Mouse (Mus musculus): ENCODE measurements around the gene Tas1r2. TPM values are rescaled to one million over a fixed set of nuclear protein-coding genes. Genes with fewer than 3 reads are reported as not detected.

The Tas1r2 gene
- polyA plus RNA-seq, 1 experiment from 2014 or later, result not detected

GRCm38 (mm10) chr4:139683728-139684638 is 30.6 kb downstream of the Tas1r2 start:
- H3K4me2 ChIP-seq (ENCODE audit: low read depth), result no peak overlapping the region
- no peaks in the 10 kb centered on the region for H3K27me3 ChIP-seq (ENCODE audit: control insufficient read depth, insufficient read depth, low read length)
- H3K4me1 ChIP-seq (ENCODE audit: control insufficient read depth, insufficient read depth, low read length), result no peaks in the 10 kb centered on the region
- no peak overlapping the region for H3K27ac ChIP-seq (ENCODE audit: low read depth, low read length)
- ATAC-seq (ENCODE audit: insufficient read depth, low FRiP score, low TSS enrichment) (no peak), DNase-seq (ENCODE audit: low spot score) (no peak)
- H3K36me3 ChIP-seq (ENCODE audit: control insufficient read depth, insufficient read depth, low read length), result no peaks in the 10 kb centered on the region
- 78% methylated on average over 22 of the region's 22 CpGs for WGBS
- H3K9ac ChIP-seq (ENCODE audit: low read length), result no peak overlapping the region
- H3K4me3 ChIP-seq (ENCODE audit: low read depth, low read length), result no peak overlapping the region
- H3K9me3 ChIP-seq (ENCODE audit: control insufficient read depth, low read length), result 0 out of 2 replicates have a peak, but pooled peaks cover 3% of the 10 kb centered on the region

- Histone ChIP-seq H3K27ac (ENCODE audit: low read depth, low read length) (no peak overlapping the region), H3K27me3 (ENCODE audit: control insufficient read depth, insufficient read depth, low read length) (no peaks in the 10 kb centered on the region), H3K9me3 (ENCODE audit: control insufficient read depth, low read length) (0 out of 2 replicates have a peak, but pooled peaks cover 3% of the 10 kb centered on the region), H3K4me2 (ENCODE audit: low read depth) (no peak overlapping the region), H3K4me3 (ENCODE audit: low read depth, low read length) (no peak overlapping the region), H3K4me1 (ENCODE audit: control insufficient read depth, insufficient read depth, low read length) (no peaks in the 10 kb centered on the region), H3K9ac (ENCODE audit: low read length) (no peak overlapping the region), H3K36me3 (ENCODE audit: control insufficient read depth, insufficient read depth, low read length) (no peaks in the 10 kb centered on the region)
- ATAC-seq (ENCODE audit: insufficient read depth, low FRiP score, low TSS enrichment) (0 out of 2 replicates have a peak, but pooled peaks have one; percentile 41), DNase-seq (ENCODE audit: low spot score) (peak; percentile 82)
- 9% methylated on average over 3 of the region's 3 CpGs for whole genome bisulfite sequencing
These were observed 31.3 kb downstream of the Tas1r2 start for GRCm38 (mm10) chr4:139684639-139685017.

GRCm38 (mm10) chr4:139688058-139688457 is 34.7 kb downstream of the Tas1r2 start:
- WGBS, result 65% methylated on average over 9 of the region's 9 CpGs
- ATAC-seq (ENCODE audit: insufficient read depth, low FRiP score, low TSS enrichment) (no peak), DNase-seq (ENCODE audit: low spot score) (no peak)
- Histone ChIP-seq H3K4me2 (ENCODE audit: low read depth) (no peak overlapping the region), H3K4me1 (ENCODE audit: control insufficient read depth, insufficient read depth, low read length) (no peaks in the 10 kb centered on the region), H3K36me3 (ENCODE audit: control insufficient read depth, insufficient read depth, low read length) (no peaks in the 10 kb centered on the region), H3K9me3 (ENCODE audit: control insufficient read depth, low read length) (no peaks in the 10 kb centered on the region), H3K27ac (ENCODE audit: low read depth, low read length) (no peak overlapping the region), H3K27me3 (ENCODE audit: control insufficient read depth, insufficient read depth, low read length) (no peaks in the 10 kb centered on the region), H3K4me3 (ENCODE audit: low read depth, low read length) (no peak overlapping the region), H3K9ac (ENCODE audit: low read length) (no peak overlapping the region)

- DNase-seq (ENCODE audit: low spot score), result no peak
- H3K4me1 ChIP-seq (ENCODE audit: control insufficient read depth, insufficient read depth, low read length), result no peaks in the 10 kb centered on the region
- H3K9me3 ChIP-seq (ENCODE audit: control insufficient read depth, low read length), result no peaks in the 10 kb centered on the region
- H3K36me3 ChIP-seq (ENCODE audit: control insufficient read depth, insufficient read depth, low read length), result no peaks in the 10 kb centered on the region
- H3K4me2 ChIP-seq (ENCODE audit: low read depth), result no peak overlapping the region
- H3K27me3 ChIP-seq (ENCODE audit: control insufficient read depth, insufficient read depth, low read length), result no peaks in the 10 kb centered on the region
- no peak overlapping the region for H3K9ac ChIP-seq (ENCODE audit: low read length)
- WGBS, result 45% methylated on average over 7 of the region's 7 CpGs
- H3K4me3 ChIP-seq (ENCODE audit: low read depth, low read length), result no peak overlapping the region
- no peak for ATAC-seq (ENCODE audit: insufficient read depth, low FRiP score, low TSS enrichment)
- no peak overlapping the region for H3K27ac ChIP-seq (ENCODE audit: low read depth, low read length)
These were observed 36.4 kb downstream of the Tas1r2 start for GRCm38 (mm10) chr4:139689627-139690269.

- DNase-seq (ENCODE audit: low spot score), result no peak
- H3K4me1 ChIP-seq (ENCODE audit: control insufficient read depth, insufficient read depth, low read length), result peaks cover 7% of the 10 kb centered on the region
- 38% methylated on average over 5 of the region's 5 CpGs for WGBS
- H3K4me3 ChIP-seq (ENCODE audit: low read depth, low read length), result no peak overlapping the region
- no peaks in the 10 kb centered on the region for H3K27me3 ChIP-seq (ENCODE audit: control insufficient read depth, insufficient read depth, low read length)
- H3K9ac ChIP-seq (ENCODE audit: low read length), result no peak overlapping the region
- no peaks in the 10 kb centered on the region for H3K36me3 ChIP-seq (ENCODE audit: control insufficient read depth, insufficient read depth, low read length)
- H3K4me2 ChIP-seq (ENCODE audit: low read depth), result no peak overlapping the region
- no peaks in the 10 kb centered on the region for H3K9me3 ChIP-seq (ENCODE audit: control insufficient read depth, low read length)
- ATAC-seq (ENCODE audit: insufficient read depth, low FRiP score, low TSS enrichment), result no peak
- H3K27ac ChIP-seq (ENCODE audit: low read depth, low read length), result no peak overlapping the region
These were observed 40.0 kb downstream of the Tas1r2 start for GRCm38 (mm10) chr4:139693315-139693714.

GRCm38 (mm10) chr4:139697755-139698154 is 44.4 kb downstream of the Tas1r2 start:
- DNase-seq (ENCODE audit: low spot score), result peak; percentile 62
- WGBS, result 1% methylated on average over 9 of the region's 9 CpGs
- no peaks in the 10 kb centered on the region for H3K9me3 ChIP-seq (ENCODE audit: control insufficient read depth, low read length)
- H3K27me3 ChIP-seq (ENCODE audit: control insufficient read depth, insufficient read depth, low read length), result no peaks in the 10 kb centered on the region
- no peaks in the 10 kb centered on the region for H3K36me3 ChIP-seq (ENCODE audit: control insufficient read depth, insufficient read depth, low read length)
- H3K9ac ChIP-seq (ENCODE audit: low read length), result peak overlapping the region; percentile 29
- peak; percentile 75 for ATAC-seq (ENCODE audit: insufficient read depth, low FRiP score, low TSS enrichment)
- no peak overlapping the region for H3K4me3 ChIP-seq (ENCODE audit: low read depth, low read length)
- peaks cover 7% of the 10 kb centered on the region for H3K4me1 ChIP-seq (ENCODE audit: control insufficient read depth, insufficient read depth, low read length)
- H3K27ac ChIP-seq (ENCODE audit: low read depth, low read length), result 0 out of 2 replicates have a peak overlapping the region, but pooled peaks have one; percentile 44
- no peak overlapping the region; the same call in 1 of the 2 replicates for H3K4me2 ChIP-seq (ENCODE audit: low read depth)

DNA sequence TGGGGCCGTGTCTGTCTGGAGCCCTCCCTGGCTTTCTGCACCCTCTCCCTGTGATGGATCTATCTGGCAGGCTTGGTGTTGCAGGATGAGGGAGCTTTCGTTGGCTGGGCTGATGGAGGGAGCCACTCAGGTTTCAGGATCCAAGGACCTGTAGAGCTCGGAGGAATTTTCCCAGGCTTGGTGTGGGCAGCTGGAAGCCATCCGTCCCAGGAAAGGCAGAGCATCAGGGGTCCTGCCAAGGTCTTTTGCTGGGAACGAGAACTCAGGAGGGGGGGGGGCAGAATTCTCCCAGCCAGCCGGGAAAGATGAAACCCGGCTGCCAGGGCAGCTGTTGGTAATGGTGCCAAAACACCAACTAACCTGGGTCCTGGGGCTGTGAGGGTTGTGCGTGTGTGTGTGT is 45.3 kb downstream of the Tas1r2 start:
- peaks cover 7% of the 10 kb centered on the region for H3K4me1 ChIP-seq (ENCODE audit: control insufficient read depth, insufficient read depth, low read length)

GRCm38 (mm10) chr4:139702914-139703313 is 49.6 kb downstream of the Tas1r2 start:
- Histone ChIP-seq H3K27me3 (ENCODE audit: control insufficient read depth, insufficient read depth, low read length) (no peaks in the 10 kb centered on the region), H3K9ac (ENCODE audit: low read length) (no peak overlapping the region), H3K4me2 (ENCODE audit: low read depth) (no peak overlapping the region), H3K9me3 (ENCODE audit: control insufficient read depth, low read length) (no peaks in the 10 kb centered on the region), H3K4me1 (ENCODE audit: control insufficient read depth, insufficient read depth, low read length) (peaks cover 1% of the 10 kb centered on the region), H3K27ac (ENCODE audit: low read depth, low read length) (no peak overlapping the region), H3K4me3 (ENCODE audit: low read depth, low read length) (no peak overlapping the region), H3K36me3 (ENCODE audit: control insufficient read depth, insufficient read depth, low read length) (no peaks in the 10 kb centered on the region)
- no peak for DNase-seq (ENCODE audit: low spot score)
- no peak for ATAC-seq (ENCODE audit: insufficient read depth, low FRiP score, low TSS enrichment)
- WGBS, result 66% methylated on average over 4 of the region's 4 CpGs

More for the DNA sequence above, 45.3 kb downstream of the Tas1r2 start:
- H3K9me3 ChIP-seq (ENCODE audit: control insufficient read depth, low read length), result no peaks in the 10 kb centered on the region
- no peak overlapping the region for H3K4me3 ChIP-seq (ENCODE audit: low read depth, low read length)
- no peak for ATAC-seq (ENCODE audit: insufficient read depth, low FRiP score, low TSS enrichment)
- H3K9ac ChIP-seq (ENCODE audit: low read length), result no peak overlapping the region
- H3K4me2 ChIP-seq (ENCODE audit: low read depth), result no peak overlapping the region
- no peak for DNase-seq (ENCODE audit: low spot score)
- WGBS, result 49% methylated on average over 8 of the region's 8 CpGs
- H3K36me3 ChIP-seq (ENCODE audit: control insufficient read depth, insufficient read depth, low read length), result no peaks in the 10 kb centered on the region
- no peak overlapping the region for H3K27ac ChIP-seq (ENCODE audit: low read depth, low read length)
- H3K27me3 ChIP-seq (ENCODE audit: control insufficient read depth, insufficient read depth, low read length), result no peaks in the 10 kb centered on the region

Measured in neural tube, embryonic 11.5 days (tissue).